Mouse (Mus musculus): ENCODE data around the gene Tmem120b. TPM values are rescaled to one million over a fixed set of nuclear protein-coding genes. Genes with fewer than 3 reads are reported as not detected.
A peak's percentile ranks its signal among the peaks of the same experiment; 100 is the strongest.

Gene Tmem120b
- polyA plus RNA-seq, 1 experiment from 2014 or later = 8.9 TPM

- H3K9me3 ChIP-seq (ENCODE audit: control insufficient read depth, low read length) = no peaks in the 10 kb centered on the region
- H3K27ac ChIP-seq (ENCODE audit: low read depth) = no peak overlapping the region
- H3K9ac ChIP-seq (ENCODE audit: low read length) = no peak overlapping the region
- H3K4me1 ChIP-seq (replicated peaks; ENCODE audit: control insufficient read depth, insufficient read depth, low read length) = no peaks in the 10 kb centered on the region
- H3K4me2 ChIP-seq (ENCODE audit: low read length) = no peak overlapping the region
- DNase-seq (ENCODE audit: low spot score) (no peak), ATAC-seq (replicated peaks; ENCODE audit: low FRiP score, low TSS enrichment, low read depth) (no peak)
- H3K36me3 ChIP-seq (ENCODE audit: control insufficient read depth, insufficient read depth, low read length) = no peaks in the 10 kb centered on the region
- H3K27me3 ChIP-seq (replicated peaks; ENCODE audit: control insufficient read depth, insufficient read depth, low read length) = no peaks in the 10 kb centered on the region
- 78% methylated on average over 6 of the region's 6 CpGs for WGBS
- no peak overlapping the region for H3K4me3 ChIP-seq (ENCODE audit: low read depth, low read length)
Observed at GRCm38 (mm10) chr5:123125105-123125504, 56.9 kb downstream of the Tmem120b start.

DNA sequence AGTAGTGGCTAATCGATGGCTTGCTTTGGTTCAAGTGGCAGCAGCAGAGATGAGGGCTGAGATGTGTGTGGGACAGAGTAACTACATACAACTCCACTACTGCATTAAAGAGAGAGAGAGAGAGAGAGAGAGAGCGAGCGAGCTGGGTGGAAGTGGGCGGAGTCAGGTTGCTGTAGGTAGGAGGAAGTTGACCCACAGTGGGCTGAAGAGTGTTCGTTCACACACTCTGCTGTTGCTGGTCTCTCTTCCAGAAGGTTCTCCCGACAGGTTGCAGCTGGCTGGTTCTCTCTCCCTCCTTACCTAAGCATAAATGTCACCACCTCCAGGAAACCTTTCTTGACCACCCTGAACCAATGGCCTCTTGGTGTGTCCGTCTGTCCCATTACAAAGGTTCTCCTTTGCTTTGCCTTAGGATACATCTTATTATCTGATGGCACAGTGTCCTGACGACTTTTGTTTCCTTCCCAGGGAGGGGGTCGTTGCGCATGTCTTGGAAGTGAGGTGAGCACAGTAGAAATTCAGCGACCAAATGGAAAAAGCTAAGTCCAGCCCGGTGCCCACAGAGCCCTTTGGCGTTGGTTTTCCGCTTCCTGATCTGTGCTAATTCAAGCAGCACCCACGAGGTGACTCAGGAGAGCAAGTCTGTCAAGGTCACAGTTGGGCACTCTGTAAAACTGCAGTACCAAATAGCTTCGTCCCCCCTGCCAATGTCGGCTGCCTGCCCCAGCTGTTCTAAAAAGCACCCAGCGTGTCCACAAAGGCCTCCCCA is 57.6 kb downstream of the Tmem120b start:
- no peak for ATAC-seq (replicated peaks; ENCODE audit: low FRiP score, low TSS enrichment, low read depth)
- H3K27ac ChIP-seq (ENCODE audit: low read depth) = no peak overlapping the region
- 85% methylated on average over 18 of the region's 18 CpGs for WGBS

DNA sequence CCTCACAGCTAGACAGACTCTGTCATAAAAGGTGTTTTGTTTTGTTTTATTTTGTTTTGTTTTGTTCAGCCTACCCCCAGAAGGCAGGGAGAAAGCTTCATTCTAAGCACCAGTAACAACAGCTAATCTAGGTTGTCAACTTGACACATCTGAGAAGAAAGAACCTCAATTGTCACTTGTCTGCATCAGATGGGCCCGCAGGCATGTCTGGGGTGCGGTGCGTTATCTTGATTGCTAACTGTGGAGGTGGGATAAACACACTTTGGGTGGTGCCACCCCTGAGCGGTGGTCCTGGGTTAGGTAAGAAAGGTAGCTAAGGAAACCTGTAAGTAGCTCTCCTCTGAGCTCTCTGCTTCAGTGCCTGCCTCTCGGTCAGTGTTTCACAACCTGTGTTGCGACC is 58.8 kb downstream of the Tmem120b start:
- Histone ChIP-seq H3K4me3 (ENCODE audit: low read depth, low read length) (no peak overlapping the region), H3K9me3 (ENCODE audit: control insufficient read depth, low read length) (no peaks in the 10 kb centered on the region), H3K9ac (ENCODE audit: low read length) (no peak overlapping the region), H3K36me3 (ENCODE audit: control insufficient read depth, insufficient read depth, low read length) (no peaks in the 10 kb centered on the region), H3K4me1 (replicated peaks; ENCODE audit: control insufficient read depth, insufficient read depth, low read length) (peaks cover 5% of the 10 kb centered on the region; the same call in 1 of the 2 replicates), H3K4me2 (ENCODE audit: low read length) (no peak overlapping the region), H3K27me3 (replicated peaks; ENCODE audit: control insufficient read depth, insufficient read depth, low read length) (no peaks in the 10 kb centered on the region), H3K27ac (ENCODE audit: low read depth) (no peak overlapping the region)
- WGBS = 72% methylated on average over 6 of the region's 6 CpGs
- no peak for ATAC-seq (replicated peaks; ENCODE audit: low FRiP score, low TSS enrichment, low read depth)
- no peak for DNase-seq (ENCODE audit: low spot score)

More for the DNA sequence above, 57.6 kb downstream of the Tmem120b start:
- no peak for DNase-seq (ENCODE audit: low spot score)
- Histone ChIP-seq H3K9me3 (ENCODE audit: control insufficient read depth, low read length) (no peaks in the 10 kb centered on the region), H3K27me3 (replicated peaks; ENCODE audit: control insufficient read depth, insufficient read depth, low read length) (no peaks in the 10 kb centered on the region), H3K4me1 (replicated peaks; ENCODE audit: control insufficient read depth, insufficient read depth, low read length) (no peaks in the 10 kb centered on the region), H3K4me2 (ENCODE audit: low read length) (no peak overlapping the region), H3K4me3 (ENCODE audit: low read depth, low read length) (no peak overlapping the region), H3K9ac (ENCODE audit: low read length) (no peak overlapping the region), H3K36me3 (ENCODE audit: control insufficient read depth, insufficient read depth, low read length) (no peaks in the 10 kb centered on the region)

DNA sequence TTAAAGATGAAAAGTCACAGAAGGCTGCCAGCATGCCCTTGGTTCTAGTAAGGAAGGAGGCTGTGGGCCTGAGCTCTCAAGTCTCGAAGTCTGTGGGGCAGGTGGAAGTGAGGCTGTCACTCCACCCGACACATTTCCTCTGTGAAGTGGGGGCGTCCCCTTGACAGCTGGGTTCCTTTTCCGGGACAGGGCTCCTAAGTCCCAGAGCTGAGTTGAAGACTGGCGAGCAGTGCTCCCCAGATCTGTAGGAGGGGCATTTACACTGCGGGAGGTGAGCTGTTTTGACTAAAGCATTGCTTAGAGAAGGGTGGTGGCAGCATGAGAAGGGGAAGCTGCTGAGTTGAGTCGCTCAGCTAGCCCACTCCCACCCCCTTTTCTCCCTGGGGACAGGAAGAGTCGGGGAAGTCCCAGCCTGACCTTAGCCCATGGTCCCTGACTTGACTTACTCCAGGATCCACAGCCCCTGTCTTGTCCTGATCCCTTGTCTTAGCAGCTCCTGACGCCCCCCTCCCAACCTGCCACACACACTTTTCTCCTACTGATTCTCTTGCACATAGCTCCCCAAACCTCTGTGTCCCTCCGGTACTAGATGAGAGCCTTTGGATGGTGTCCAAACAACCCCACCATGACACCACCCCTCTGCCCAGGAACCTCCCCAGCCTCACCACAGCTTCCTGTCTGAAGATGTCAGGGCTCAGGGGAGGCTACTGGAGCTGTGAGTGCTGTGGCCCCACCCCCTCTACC is 60.4 kb downstream of the Tmem120b start:
- peaks cover under 1% of the 10 kb centered on the region; the same call in 1 of the 2 replicates for H3K36me3 ChIP-seq (ENCODE audit: control insufficient read depth, insufficient read depth, low read length)
- DNase-seq (ENCODE audit: low spot score) = no peak
- H3K27ac ChIP-seq (ENCODE audit: low read depth) = no peak overlapping the region
- 52% methylated on average over 10 of the region's 10 CpGs for WGBS
- no peaks in the 10 kb centered on the region for H3K9me3 ChIP-seq (ENCODE audit: control insufficient read depth, low read length)
- peaks cover 18% of the 10 kb centered on the region for H3K4me1 ChIP-seq (replicated peaks; ENCODE audit: control insufficient read depth, insufficient read depth, low read length)
- no peak overlapping the region for H3K4me3 ChIP-seq (ENCODE audit: low read depth, low read length)
- H3K4me2 ChIP-seq (ENCODE audit: low read length) = no peak overlapping the region
- no peak overlapping the region for H3K9ac ChIP-seq (ENCODE audit: low read length)
- ATAC-seq (replicated peaks; ENCODE audit: low FRiP score, low TSS enrichment, low read depth) = no peak
- H3K27me3 ChIP-seq (replicated peaks; ENCODE audit: control insufficient read depth, insufficient read depth, low read length) = no peaks in the 10 kb centered on the region

DNA sequence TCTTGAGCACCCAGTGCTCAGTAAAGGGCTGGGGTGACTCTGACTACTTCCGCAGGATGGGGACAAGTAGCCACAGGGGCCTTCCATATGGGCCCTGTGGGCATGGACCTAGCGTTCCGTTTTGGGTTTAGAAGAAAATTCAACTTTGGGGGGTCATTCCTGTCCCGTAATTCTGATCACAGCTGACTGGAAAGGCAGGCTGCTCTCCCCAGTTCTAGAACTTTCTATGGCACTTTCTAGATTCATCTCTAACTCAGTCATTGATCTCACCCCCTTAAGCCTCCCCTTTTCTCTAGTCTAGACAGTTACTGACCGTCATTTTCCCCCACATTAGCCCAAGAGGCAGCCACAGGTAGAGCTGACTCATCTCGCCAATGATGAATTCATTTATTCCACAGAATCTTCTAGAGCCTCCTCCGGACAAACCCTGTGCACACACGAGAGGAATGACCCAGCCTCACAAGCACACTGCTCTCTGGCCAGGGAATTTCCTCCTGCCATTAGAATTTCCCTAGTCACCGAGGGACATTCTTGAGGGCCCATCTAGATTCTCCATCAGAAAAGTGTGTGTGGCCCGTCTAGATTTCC is 61.0 kb downstream of the Tmem120b start:
- H3K9me3 ChIP-seq (ENCODE audit: control insufficient read depth, low read length) = no peaks in the 10 kb centered on the region
- no peaks in the 10 kb centered on the region for H3K27me3 ChIP-seq (replicated peaks; ENCODE audit: control insufficient read depth, insufficient read depth, low read length)
- no peak overlapping the region for H3K27ac ChIP-seq (ENCODE audit: low read depth)
- WGBS = 83% methylated on average over 10 of the region's 10 CpGs
- no peak overlapping the region for H3K9ac ChIP-seq (ENCODE audit: low read length)
- H3K4me3 ChIP-seq (ENCODE audit: low read depth, low read length) = no peak overlapping the region
- no peak for ATAC-seq (replicated peaks; ENCODE audit: low FRiP score, low TSS enrichment, low read depth)
- H3K4me1 ChIP-seq (replicated peaks; ENCODE audit: control insufficient read depth, insufficient read depth, low read length) = peaks cover 25% of the 10 kb centered on the region
- no peak overlapping the region for H3K4me2 ChIP-seq (ENCODE audit: low read length)
- DNase-seq (ENCODE audit: low spot score) = no peak
- peaks cover 4% of the 10 kb centered on the region for H3K36me3 ChIP-seq (ENCODE audit: control insufficient read depth, insufficient read depth, low read length)

DNA sequence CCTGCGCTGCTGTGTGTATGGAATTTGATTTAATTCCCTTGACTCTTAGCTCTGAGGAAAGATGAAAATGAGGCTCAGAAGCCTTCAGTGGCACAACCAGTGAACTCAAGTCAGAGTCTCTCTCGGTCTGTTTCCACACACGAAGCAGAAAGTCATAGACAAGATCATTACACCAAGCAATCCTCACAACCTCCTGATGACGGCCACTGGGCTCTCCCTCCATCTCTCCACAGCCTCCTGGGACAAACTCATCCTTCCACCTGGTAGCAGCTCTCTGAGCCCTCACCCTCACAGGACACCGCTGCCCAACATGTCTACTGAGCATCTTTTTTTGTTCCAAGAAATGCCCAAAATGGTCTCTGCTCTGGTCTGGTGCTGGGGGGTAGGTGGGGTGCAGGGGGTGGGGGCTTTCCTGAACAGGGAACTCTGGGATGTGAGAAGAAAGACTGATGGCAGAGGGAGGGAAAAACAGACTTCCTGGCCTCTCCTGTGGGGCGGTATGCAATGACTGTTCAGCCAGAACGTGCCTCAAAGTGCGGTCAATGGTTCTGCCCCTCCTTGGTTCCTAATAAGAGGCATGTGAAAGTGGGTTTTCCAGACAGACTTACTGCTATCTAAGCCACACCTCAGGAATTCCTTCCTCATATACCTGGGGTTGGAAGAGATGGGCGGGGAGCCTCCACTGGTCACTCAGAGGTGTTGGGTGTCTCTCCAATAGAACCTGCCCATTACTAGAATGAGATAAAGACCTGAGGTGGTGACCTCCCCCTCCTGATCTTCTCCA is 62.0 kb downstream of the Tmem120b start:
- 82% methylated on average over 9 of the region's 9 CpGs for WGBS
- H3K4me1 ChIP-seq (replicated peaks; ENCODE audit: control insufficient read depth, insufficient read depth, low read length) = peaks cover 35% of the 10 kb centered on the region
- H3K27me3 ChIP-seq (replicated peaks; ENCODE audit: control insufficient read depth, insufficient read depth, low read length) = no peaks in the 10 kb centered on the region
- H3K27ac ChIP-seq (ENCODE audit: low read depth) = no peak overlapping the region
- H3K4me3 ChIP-seq (ENCODE audit: low read depth, low read length) = no peak overlapping the region
- ATAC-seq (replicated peaks; ENCODE audit: low FRiP score, low TSS enrichment, low read depth) = no peak
- no peak overlapping the region for H3K4me2 ChIP-seq (ENCODE audit: low read length)
- no peak for DNase-seq (ENCODE audit: low spot score)
- H3K36me3 ChIP-seq (ENCODE audit: control insufficient read depth, insufficient read depth, low read length) = peaks cover 4% of the 10 kb centered on the region
- no peak overlapping the region for H3K9ac ChIP-seq (ENCODE audit: low read length)
- H3K9me3 ChIP-seq (ENCODE audit: control insufficient read depth, low read length) = no peaks in the 10 kb centered on the region

DNA sequence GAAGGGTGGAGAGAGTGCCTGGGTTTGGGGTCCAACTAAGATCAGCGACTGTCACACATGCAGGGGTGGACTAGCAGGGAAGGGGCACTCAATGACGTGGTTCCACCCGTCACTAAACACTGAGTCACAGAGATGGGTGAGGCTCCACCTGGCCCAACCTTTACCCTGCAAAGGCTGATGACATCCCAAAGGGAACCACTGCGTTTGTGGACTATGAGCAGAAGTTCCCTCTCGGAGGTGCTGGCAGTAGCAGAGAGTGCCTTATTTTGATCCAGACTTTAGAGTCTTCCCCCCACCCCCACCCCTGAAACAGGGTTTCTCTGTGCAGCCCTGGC is 62.6 kb downstream of the Tmem120b start:
- ATAC-seq (replicated peaks; ENCODE audit: low FRiP score, low TSS enrichment, low read depth) (no peak), DNase-seq (ENCODE audit: low spot score) (no peak)
- H3K4me1 ChIP-seq (replicated peaks; ENCODE audit: control insufficient read depth, insufficient read depth, low read length) = peaks cover 40% of the 10 kb centered on the region

GRCm38 (mm10) chr5:123132308-123133071 is 64.3 kb downstream of the Tmem120b start, which contains the start of gene Rhof:
TSS of gene Rhof (minus strand) at chr5:123132692.
- peak; percentile 87 for DNase-seq (ENCODE audit: low spot score)

More for the DNA sequence above, 62.6 kb downstream of the Tmem120b start:
- H3K9ac ChIP-seq (ENCODE audit: low read length) = no peak overlapping the region
- no peak overlapping the region for H3K27ac ChIP-seq (ENCODE audit: low read depth)
- WGBS = 82% methylated on average over 5 of the region's 5 CpGs
- no peak overlapping the region for H3K4me3 ChIP-seq (ENCODE audit: low read depth, low read length)
- H3K4me2 ChIP-seq (ENCODE audit: low read length) = no peak overlapping the region
- no peaks in the 10 kb centered on the region for H3K27me3 ChIP-seq (replicated peaks; ENCODE audit: control insufficient read depth, insufficient read depth, low read length)
- peaks cover 4% of the 10 kb centered on the region for H3K36me3 ChIP-seq (ENCODE audit: control insufficient read depth, insufficient read depth, low read length)
- no peaks in the 10 kb centered on the region for H3K9me3 ChIP-seq (ENCODE audit: control insufficient read depth, low read length)

More at GRCm38 (mm10) chr5:123132308-123133071, 64.3 kb downstream of the Tmem120b start, which contains the start of gene Rhof:
- Histone ChIP-seq H3K9ac (ENCODE audit: low read length) (peak within 1 kb of the TSS; percentile 44), H3K4me2 (ENCODE audit: low read length) (peak within 1 kb of the TSS; percentile 69), H3K27ac (ENCODE audit: low read depth) (peak within 1 kb of the TSS; percentile 100; the same call in 1 of the 2 replicates), H3K4me3 (ENCODE audit: low read depth, low read length) (peak within 1 kb of the TSS; percentile 33), H3K9me3 (ENCODE audit: control insufficient read depth, low read length) (no peaks in the 10 kb centered on the region), H3K4me1 (replicated peaks; ENCODE audit: control insufficient read depth, insufficient read depth, low read length) (peaks cover 57% of the 10 kb centered on the region), H3K27me3 (replicated peaks; ENCODE audit: control insufficient read depth, insufficient read depth, low read length) (no peaks in the 10 kb centered on the region), H3K36me3 (ENCODE audit: control insufficient read depth, insufficient read depth, low read length) (peaks cover 4% of the 10 kb centered on the region)
- ATAC-seq (replicated peaks; ENCODE audit: low FRiP score, low TSS enrichment, low read depth) = peak; percentile 12
- WGBS = 3% methylated on average over 44 of the region's 44 CpGs

All from intestine, embryonic 14.5 days (tissue).